Mouse (Mus musculus) forebrain, embryonic 16.5 days (tissue): ENCODE data around the gene Nupl1. TPM values are rescaled to one million over a fixed set of nuclear protein-coding genes. Genes with fewer than 3 reads are reported as not detected.

Experiments
- ATAC-seq: fragments of 200-750 bp; cut with Nextera tagmentation; 2 replicates; pipeline ENCODE4 v1.8.0; 2017; ENCODE audit warnings: mild to moderate bottlenecking, moderate library complexity
- H3K27ac ChIP-seq: fragments of 300-500 bp; sonication (generic); 2 replicates; pipeline ENCODE4 v1.5.1; 2014; ENCODE audit warnings: low read length, control low read depth
- H3K27me3 ChIP-seq: fragments of 300-500 bp; sonication (generic); replicated peaks from 2 replicates; pipeline ENCODE4 v1.6.1; 2014; ENCODE audit warnings: low read length; ENCODE audit not compliant: control insufficient read depth, insufficient read depth
- H3K36me3 ChIP-seq: fragments of 300-500 bp; sonication (generic); 2 replicates; pipeline ENCODE4 v1.6.1; 2014; ENCODE audit not compliant: control insufficient read depth, insufficient read depth
- H3K4me1 ChIP-seq: fragments of 300-500 bp; sonication (generic); replicated peaks from 2 replicates; pipeline ENCODE4 v1.6.1; 2014; ENCODE audit warnings: low read length; ENCODE audit not compliant: control insufficient read depth, insufficient read depth
- H3K4me2 ChIP-seq: fragments of 300-500 bp; sonication (generic); 2 replicates; pipeline ENCODE4 v1.6.1; 2014; ENCODE audit warnings: mild to moderate bottlenecking, low read length, control low read depth
- H3K4me3 ChIP-seq: fragments of 300-500 bp; sonication (generic); replicated peaks from 2 replicates; pipeline ENCODE4 v1.5.1; 2014; ENCODE audit warnings: mild to moderate bottlenecking, low read length, control low read depth
- H3K9ac ChIP-seq: fragments of 300-500 bp; sonication (generic); replicated peaks from 2 replicates; pipeline ENCODE4 v1.6.1; 2014; ENCODE audit warnings: low read depth, low read length, control low read depth
- H3K9me3 ChIP-seq: fragments of 300-500 bp; sonication (generic); 2 replicates; pipeline ENCODE4 v1.6.1; 2016; ENCODE audit warnings: low read length; ENCODE audit not compliant: control insufficient read depth
- WGBS: fragments of 180-500 bp; shearing (Covaris S2); extraction: QIAGEN DNeasy Blood & Tissue Kit; methylation state at CpG from one replicate; pipeline ENCODE4 v1.1.7; 2014; 5-methylcytosine and 5-hydroxymethylcytosine counted together
- polyA plus RNA-seq: library from polyadenylated mRNA; unstranded; fragments of >200 nt; fragmentation: Nextera tagmentation; extraction: Ambion mirVana; gene quantifications from 2 replicates; pipeline ENCODE4 v1.2.1, GENCODE M21; 2015

Gene Nupl1
- polyA plus RNA-seq, 1 experiment from 2014 or later: 0.11 TPM

- no peaks in the 10 kb centered on the region for H3K27me3 ChIP-seq
- peaks cover 22% of the 10 kb centered on the region for H3K4me1 ChIP-seq
- no peaks in the 10 kb centered on the region for H3K36me3 ChIP-seq
- peak overlapping the region; percentile 84 for H3K4me2 ChIP-seq
- ATAC-seq: peak; percentile 56
- H3K27ac ChIP-seq: peak overlapping the region; percentile 94
- H3K9me3 ChIP-seq: no peaks in the 10 kb centered on the region
- H3K9ac ChIP-seq: peak overlapping the region; percentile 96
- WGBS: under 1% methylated on average over 39 of the region's 39 CpGs
- peak overlapping the region; percentile 97 for H3K4me3 ChIP-seq
Observed at GRCm38 (mm10) chr14:60250879-60251278, 352 bp downstream of the Nupl1 start.

GRCm38 (mm10) chr14:60250366-60250765 lies 865 bp downstream of the Nupl1 start:
- Histone ChIP-seq H3K4me1 (peaks cover 22% of the 10 kb centered on the region), H3K27me3 (no peaks in the 10 kb centered on the region), H3K36me3 (no peaks in the 10 kb centered on the region), H3K4me3 (peak overlapping the region; percentile 97), H3K27ac (no peak overlapping the region), H3K4me2 (peak overlapping the region; percentile 84), H3K9ac (peak overlapping the region; percentile 96), H3K9me3 (no peaks in the 10 kb centered on the region)
- ATAC-seq: no peak
- WGBS: 18% methylated on average over 8 of the region's 8 CpGs

GRCm38 (mm10) chr14:60238551-60238950 lies 12.7 kb downstream of the Nupl1 start:
- no peak overlapping the region for H3K4me3 ChIP-seq
- H3K4me1 ChIP-seq: no peaks in the 10 kb centered on the region
- H3K36me3 ChIP-seq: peaks cover 30% of the 10 kb centered on the region
- no peak overlapping the region for H3K4me2 ChIP-seq
- 87% methylated on average over 3 of the region's 3 CpGs for WGBS
- no peak for ATAC-seq
- H3K9ac ChIP-seq: no peak overlapping the region
- H3K27me3 ChIP-seq: no peaks in the 10 kb centered on the region
- H3K9me3 ChIP-seq: no peaks in the 10 kb centered on the region
- no peak overlapping the region for H3K27ac ChIP-seq

- no peaks in the 10 kb centered on the region for H3K9me3 ChIP-seq
- H3K4me3 ChIP-seq: no peak overlapping the region
- no peak overlapping the region for H3K9ac ChIP-seq
- peak; percentile 75 for ATAC-seq
- H3K4me2 ChIP-seq: no peak overlapping the region
- peaks cover 9% of the 10 kb centered on the region for H3K36me3 ChIP-seq
- H3K27ac ChIP-seq: peak overlapping the region; percentile 21; the same call in 1 of the 2 replicates
- H3K4me1 ChIP-seq: no peaks in the 10 kb centered on the region
- 68% methylated on average over 10 of the region's 10 CpGs for WGBS
- no peaks in the 10 kb centered on the region for H3K27me3 ChIP-seq
Observed at GRCm38 (mm10) chr14:60219886-60220285, 31.3 kb downstream of the Nupl1 start.

- no peaks in the 10 kb centered on the region for H3K9me3 ChIP-seq
- ATAC-seq: no peak
- no peak overlapping the region for H3K9ac ChIP-seq
- no peak overlapping the region for H3K4me3 ChIP-seq
- H3K36me3 ChIP-seq: peaks cover 9% of the 10 kb centered on the region
- no peak overlapping the region for H3K27ac ChIP-seq
- H3K4me1 ChIP-seq: no peaks in the 10 kb centered on the region
- no peak overlapping the region for H3K4me2 ChIP-seq
- 99% methylated on average over 4 of the region's 4 CpGs for WGBS
- no peaks in the 10 kb centered on the region for H3K27me3 ChIP-seq
Observed at GRCm38 (mm10) chr14:60217616-60218015, 33.6 kb downstream of the Nupl1 start.

GRCm38 (mm10) chr14:60216125-60216524 lies 35.1 kb downstream of the Nupl1 start:
- no peaks in the 10 kb centered on the region for H3K9me3 ChIP-seq
- 87% methylated on average over 1 of the region's 1 CpGs for WGBS
- H3K9ac ChIP-seq: no peak overlapping the region
- no peaks in the 10 kb centered on the region for H3K4me1 ChIP-seq
- no peak overlapping the region for H3K4me3 ChIP-seq
- no peak overlapping the region for H3K27ac ChIP-seq
- ATAC-seq: no peak
- H3K4me2 ChIP-seq: no peak overlapping the region
- no peaks in the 10 kb centered on the region for H3K27me3 ChIP-seq
- H3K36me3 ChIP-seq: peaks cover 6% of the 10 kb centered on the region; the same call in 1 of the 2 replicates

GRCm38 (mm10) chr14:60215000-60215399 lies 36.2 kb downstream of the Nupl1 start:
- no peaks in the 10 kb centered on the region for H3K9me3 ChIP-seq
- no peak overlapping the region for H3K4me3 ChIP-seq
- H3K9ac ChIP-seq: no peak overlapping the region
- WGBS: 98% methylated on average over 3 of the region's 3 CpGs
- ATAC-seq: no peak
- no peaks in the 10 kb centered on the region for H3K27me3 ChIP-seq
- no peaks in the 10 kb centered on the region for H3K4me1 ChIP-seq
- peaks cover 4% of the 10 kb centered on the region; the same call in 1 of the 2 replicates for H3K36me3 ChIP-seq
- no peak overlapping the region for H3K4me2 ChIP-seq
- H3K27ac ChIP-seq: no peak overlapping the region

- no peak overlapping the region for H3K4me2 ChIP-seq
- no peak for ATAC-seq
- H3K9ac ChIP-seq: no peak overlapping the region
- H3K9me3 ChIP-seq: no peaks in the 10 kb centered on the region
- H3K27me3 ChIP-seq: no peaks in the 10 kb centered on the region
- 80% methylated on average over 1 of the region's 1 CpGs for WGBS
- no peaks in the 10 kb centered on the region for H3K4me1 ChIP-seq
- H3K4me3 ChIP-seq: no peak overlapping the region
- H3K27ac ChIP-seq: no peak overlapping the region
- H3K36me3 ChIP-seq: peaks cover 4% of the 10 kb centered on the region; the same call in 1 of the 2 replicates
Observed at GRCm38 (mm10) chr14:60214040-60214439, 37.2 kb downstream of the Nupl1 start.

GRCm38 (mm10) chr14:60209166-60209565 lies 42.1 kb downstream of the Nupl1 start:
- Histone ChIP-seq H3K4me1 (no peaks in the 10 kb centered on the region), H3K27ac (no peak overlapping the region), H3K4me2 (no peak overlapping the region), H3K4me3 (no peak overlapping the region), H3K9ac (no peak overlapping the region), H3K27me3 (no peaks in the 10 kb centered on the region), H3K36me3 (no peaks in the 10 kb centered on the region), H3K9me3 (no peaks in the 10 kb centered on the region)
- ATAC-seq: no peak
- 96% methylated on average over 7 of the region's 7 CpGs for WGBS

GRCm38 (mm10) chr14:60204993-60205392 lies 46.2 kb downstream of the Nupl1 start:
- 92% methylated on average over 6 of the region's 6 CpGs for WGBS
- Histone ChIP-seq H3K27me3 (no peaks in the 10 kb centered on the region), H3K9me3 (no peaks in the 10 kb centered on the region), H3K9ac (no peak overlapping the region), H3K4me3 (no peak overlapping the region), H3K36me3 (no peaks in the 10 kb centered on the region), H3K27ac (no peak overlapping the region), H3K4me2 (no peak overlapping the region), H3K4me1 (no peaks in the 10 kb centered on the region)
- ATAC-seq: no peak
